Mouse (Mus musculus) lung, adult 2 months (tissue): Measurements from ENCODE around the gene Nfyc.

ENCODE experiments used
- CTCF ChIP-seq: fragments of 200-500 bp; IDR thresholded peaks from 2 replicates; pipeline ENCODE4 v1.5.1; 2011; ENCODE audit warnings: mild to moderate bottlenecking, low read length, control low read depth; ENCODE audit not compliant: insufficient read depth
- POLR2A ChIP-seq: fragments of 200-500 bp; IDR thresholded peaks from 2 replicates; pipeline ENCODE4 v1.6.1; 2011; ENCODE audit warnings: low read depth, mild to moderate bottlenecking, control low read depth, low read length, borderline replicate concordance; ENCODE audit errors: extremely low read depth

GRCm38 (mm10) chr4:120825100-120825553 lies 6.2 kb downstream of the Nfyc start:
- no peak for TF ChIP-seq CTCF
- TF ChIP-seq POLR2A: peak; percentile 86; the same call in 1 of the 2 replicates
